Mouse (Mus musculus) frontal cortex, adult (tissue): ENCODE results near the gene Gpr155.
A peak's percentile ranks its signal among the peaks of the same experiment; 100 is the strongest.

Experiments
- ATAC-seq: cut with Nextera tagmentation; 2 replicates; pipeline ENCODE4 v1.9.2; 2017; ENCODE audit warnings: mild to moderate bottlenecking, moderate library complexity, mixed read lengths; ENCODE audit not compliant: low TSS enrichment

The Gpr155 gene

DNA sequence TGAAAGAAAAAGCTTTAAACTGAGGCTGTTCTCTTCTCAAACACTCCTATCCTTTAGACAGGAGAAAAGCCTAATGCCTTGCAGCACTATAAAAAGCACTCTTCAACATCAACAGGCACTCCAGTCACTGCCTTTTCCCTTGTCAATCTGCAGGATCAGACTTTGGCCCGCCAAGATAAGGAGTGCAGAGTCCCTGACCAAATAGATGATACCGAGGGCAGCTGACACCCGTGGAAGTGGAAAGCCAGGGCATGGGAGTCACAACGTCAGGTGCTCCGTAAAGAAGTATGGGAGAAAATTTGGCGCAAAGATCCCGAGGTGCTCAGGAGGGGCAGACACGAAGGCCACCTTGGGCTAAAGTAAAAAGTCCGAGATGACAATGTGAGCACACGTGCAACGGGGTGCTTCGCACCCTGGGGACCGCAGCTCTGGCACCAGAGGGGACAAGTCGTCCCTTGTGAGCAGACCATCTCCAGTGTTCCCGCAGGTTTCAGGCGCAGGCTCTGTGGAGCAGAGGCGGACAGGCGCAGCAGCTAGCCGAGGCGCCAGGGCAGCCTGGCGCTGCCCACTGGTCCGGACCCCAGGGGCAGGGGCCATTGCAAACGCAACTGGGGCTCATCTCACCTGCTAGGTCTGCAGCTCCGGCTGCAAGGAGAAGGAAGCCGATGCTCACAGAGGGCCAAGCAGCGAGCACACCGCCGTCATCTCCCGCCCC, 574 bp downstream of the Gpr155 start:
- ATAC-seq, result peak; percentile 51

DNA sequence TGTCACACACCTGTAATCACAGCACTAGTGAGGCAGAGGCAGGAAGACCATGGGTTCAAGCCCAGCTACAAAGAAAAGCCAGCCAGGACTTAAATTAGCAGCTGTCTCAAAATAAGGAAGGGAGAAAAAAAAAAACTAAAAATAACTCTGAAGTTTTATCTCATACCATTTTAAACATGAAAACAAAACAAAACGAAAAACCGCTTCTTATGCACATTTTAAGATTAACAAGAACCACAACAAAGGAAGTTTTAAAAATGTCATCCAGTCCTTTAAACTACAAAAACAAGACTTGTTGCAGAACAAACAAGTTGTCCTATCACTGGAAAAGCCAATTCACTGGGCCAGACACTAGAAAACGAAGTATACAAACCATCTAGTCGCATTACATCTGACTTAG, 1.2 kb downstream of the Gpr155 start:
- no peak for ATAC-seq

DNA sequence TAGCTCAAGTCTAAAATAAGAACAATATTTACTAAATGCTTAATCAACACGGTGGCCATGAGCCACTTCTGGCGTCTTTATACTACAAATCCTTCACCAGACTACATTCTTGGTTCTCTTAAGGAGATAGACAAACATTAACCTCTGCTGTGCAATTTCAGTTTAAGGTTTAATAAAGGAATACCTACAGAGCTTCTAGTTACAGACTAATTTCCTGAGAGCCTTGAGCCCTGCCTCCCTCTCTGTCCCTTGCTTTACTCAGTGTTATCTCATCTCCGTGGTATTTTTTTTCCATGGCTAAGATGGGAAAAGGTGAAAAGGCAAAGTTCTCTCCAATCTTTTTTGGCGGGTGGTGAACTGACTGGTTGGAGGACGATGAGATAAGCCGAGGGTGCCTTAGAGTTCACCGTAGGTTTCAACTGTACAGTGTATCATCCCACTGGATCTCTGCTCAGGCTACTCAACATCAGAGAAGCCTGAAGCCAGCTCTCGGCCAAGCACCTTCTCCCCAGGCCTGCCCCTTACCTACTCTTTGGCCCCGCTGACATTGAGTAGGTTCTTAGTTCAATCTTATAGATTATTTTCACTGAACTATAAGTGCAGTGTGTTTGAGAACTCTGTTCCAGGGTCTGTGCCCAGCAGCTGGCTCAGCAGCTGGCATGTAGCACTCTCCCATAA, 5.9 kb downstream of the Gpr155 start:
- ATAC-seq, result no peak

DNA sequence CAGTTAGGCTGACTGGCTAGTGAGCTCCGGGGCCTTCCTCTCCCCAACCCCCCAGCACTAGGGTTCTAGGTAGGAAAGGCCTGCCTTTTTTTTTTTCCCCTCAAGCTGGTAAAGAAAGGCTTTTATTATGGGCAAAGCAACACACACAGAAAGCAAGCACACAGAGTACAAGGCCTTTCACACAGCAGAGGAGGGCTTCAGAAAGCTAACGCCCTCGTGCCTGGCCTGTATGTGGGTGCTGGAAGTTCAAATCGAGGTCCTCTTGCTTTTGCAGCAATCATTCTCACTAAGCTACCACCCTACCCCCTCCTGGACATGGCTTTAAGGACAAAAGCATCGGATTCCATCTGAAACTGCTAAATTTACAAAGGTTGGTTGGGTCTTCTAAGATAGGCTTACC, 6.7 kb downstream of the Gpr155 start:
- ATAC-seq, result no peak

DNA sequence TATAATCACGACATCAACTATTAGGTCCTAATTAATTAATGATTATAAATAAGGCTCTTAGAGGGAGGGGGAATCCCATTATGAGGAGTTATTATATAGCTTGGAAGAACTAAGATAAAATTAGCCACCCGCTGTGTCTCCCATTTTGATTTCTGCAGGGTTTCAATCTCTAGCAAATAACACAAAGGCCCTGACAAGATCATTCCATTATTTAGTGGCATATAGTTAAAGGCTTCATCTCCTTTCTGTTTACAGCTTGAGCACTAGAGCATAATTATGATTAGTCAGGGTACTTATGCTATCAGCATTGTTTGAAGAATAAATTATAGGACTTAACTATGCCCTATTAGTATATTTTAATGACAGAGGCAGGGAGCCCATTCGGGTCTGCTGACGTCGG, 8.0 kb downstream of the Gpr155 start:
- ATAC-seq, result no peak

DNA sequence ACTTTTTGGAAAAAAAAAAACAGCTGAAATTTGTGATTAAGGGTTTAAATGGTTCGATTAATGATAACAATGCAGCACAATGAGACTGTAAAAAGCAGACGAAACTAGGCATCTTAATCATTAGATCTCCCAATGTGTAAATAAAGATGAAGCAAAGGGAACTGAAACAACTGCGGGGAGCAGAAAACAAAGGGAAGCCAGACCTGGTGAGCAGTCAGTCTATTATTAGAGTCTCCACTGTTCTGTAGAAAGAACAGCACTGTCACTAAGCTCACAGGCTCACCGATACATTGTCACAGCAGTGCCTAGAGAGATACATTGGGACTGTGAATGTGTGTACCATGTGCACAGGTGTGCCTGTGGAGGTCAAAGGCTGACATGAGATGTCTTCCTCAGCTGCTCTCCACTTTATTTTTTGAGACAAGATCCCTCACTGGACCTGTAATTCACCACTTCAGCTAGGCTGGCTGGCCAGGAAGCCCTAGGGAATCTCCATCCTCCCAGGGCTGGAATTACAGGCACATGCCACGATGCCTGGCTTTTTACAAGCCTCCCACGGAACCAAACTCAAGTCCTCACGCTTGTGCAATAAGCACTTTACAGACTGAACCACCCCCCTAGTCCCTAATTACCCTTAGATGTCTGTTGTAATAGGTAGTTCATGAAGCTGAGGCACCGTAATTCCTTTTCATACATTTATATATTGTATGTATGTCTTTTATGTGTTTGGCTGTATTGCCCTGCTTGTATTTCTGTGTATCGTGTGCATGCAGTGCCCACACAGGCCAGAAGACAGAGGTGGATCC, 14.6 kb downstream of the Gpr155 start:
- 0 out of 2 replicates have a peak, but pooled peaks have one; percentile 20 for ATAC-seq

DNA sequence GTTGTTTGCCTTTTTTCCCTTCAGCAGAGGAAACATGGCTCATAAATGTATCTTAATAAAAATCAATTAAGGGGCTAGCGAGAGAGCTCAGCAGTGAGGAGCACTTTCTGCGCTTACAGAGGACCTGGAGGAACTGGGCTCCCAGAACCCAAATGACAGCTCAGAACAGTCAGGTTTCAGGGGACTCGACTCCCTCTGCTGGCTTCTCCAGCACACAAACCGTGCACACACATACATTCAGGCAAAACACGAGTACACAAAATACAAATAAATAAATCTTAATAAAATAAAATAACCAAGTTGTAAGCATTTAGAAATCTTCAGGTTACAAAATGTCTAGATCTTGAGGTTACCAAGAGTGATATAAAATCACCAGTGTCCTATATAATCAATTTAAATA, 22.9 kb downstream of the Gpr155 start:
- no peak for ATAC-seq

DNA sequence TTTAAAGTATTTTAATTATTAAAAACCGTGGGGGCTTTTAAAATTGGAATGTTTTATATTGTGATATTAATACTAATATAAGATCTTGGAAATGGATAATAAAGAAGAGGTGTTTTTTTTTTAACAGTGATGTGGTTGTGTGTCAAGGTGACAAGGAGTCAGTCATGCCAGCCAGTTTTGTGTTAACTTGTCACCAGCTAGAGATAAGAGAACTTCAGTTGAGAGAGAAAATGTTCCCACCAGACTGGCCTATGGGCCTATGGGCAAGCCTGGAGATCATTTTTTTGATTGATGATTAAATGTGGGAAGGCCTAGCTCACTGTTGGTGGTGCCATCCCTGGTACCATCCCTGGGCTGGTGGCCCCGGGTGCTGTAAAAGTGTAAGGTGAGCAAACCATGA, 25.8 kb downstream of the Gpr155 start:
- no peak for ATAC-seq

DNA sequence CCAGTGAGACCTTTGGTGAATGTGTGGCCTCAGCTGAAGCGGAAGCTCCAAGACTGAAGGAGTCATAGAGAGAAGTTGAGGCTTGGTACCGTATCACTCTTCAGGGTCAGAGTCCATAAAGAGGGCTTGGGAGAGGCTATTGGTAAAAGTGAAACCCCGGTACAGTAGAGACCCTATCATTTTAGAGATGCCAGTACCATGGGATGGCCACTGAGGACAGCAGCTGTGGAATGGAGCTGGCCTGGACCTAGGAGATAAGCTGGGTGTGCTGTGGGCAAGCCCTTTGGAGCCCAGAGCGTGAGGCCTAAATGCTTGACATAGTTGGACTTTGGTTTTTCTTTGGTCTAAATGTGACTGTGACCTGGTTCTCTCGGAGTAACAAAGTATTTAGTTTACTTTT, 26.4 kb downstream of the Gpr155 start:
- no peak for ATAC-seq

DNA sequence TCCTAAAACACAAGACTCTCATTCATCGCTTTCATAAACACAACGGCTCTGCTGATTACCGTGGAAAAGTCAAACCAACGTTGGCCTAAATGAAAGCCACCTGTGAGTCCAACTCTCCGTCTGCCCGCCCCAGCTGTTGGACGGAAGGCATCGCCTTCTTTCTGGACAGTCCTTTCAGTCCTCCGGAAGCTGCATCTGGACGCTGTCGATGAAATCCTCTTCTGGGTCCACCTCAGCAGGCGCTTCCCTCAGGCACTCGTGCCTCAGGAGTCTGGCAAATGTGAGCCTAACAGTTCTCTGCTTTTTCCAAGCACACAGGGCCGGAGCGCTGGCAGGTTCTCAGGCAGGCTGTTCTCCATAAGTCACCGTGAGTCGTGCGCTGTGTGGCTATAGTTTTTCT, 29.4 kb downstream of the Gpr155 start:
- no peak for ATAC-seq

DNA sequence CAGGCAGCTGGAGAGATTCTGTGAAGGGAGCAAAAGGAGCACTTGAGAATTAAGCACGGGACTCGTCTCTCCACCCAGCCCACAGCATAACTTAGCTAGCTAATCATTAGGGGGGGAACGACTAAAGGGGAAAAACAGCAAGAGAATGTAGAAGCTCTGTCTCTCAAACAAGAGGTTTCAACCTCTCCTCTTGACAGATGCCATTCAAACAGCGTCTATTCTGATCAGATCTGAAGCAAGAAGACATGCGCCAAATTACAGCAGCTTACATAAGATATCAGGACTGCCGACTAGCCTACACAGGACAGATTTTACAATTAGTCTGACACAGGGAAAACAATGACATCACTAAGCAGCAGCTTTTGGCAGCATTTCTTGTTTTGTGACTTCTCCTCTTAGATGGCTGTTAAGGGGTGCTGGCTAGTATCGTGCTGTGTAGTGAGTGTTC, 34.4 kb downstream of the Gpr155 start:
- ATAC-seq, result peak; percentile 72

DNA sequence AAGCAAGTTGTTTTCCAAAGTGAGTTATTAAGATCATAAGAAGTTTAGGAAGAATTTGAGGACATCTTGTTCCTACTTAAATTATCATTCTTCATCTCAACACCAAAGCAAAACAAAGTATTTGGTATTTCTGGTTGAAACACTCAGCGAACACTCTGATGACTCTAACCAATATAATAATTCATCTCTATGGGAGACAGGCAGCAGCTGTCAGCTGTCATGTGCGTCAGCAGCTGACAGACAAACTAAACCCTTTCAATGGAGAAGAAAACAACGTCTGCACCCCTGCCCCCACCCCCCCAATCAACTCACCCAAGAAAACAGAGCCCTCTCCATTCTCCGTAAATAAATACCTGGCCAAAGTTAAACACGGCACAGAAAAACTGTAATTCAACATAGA, 34.9 kb downstream of the Gpr155 start:
- no peak for ATAC-seq

DNA sequence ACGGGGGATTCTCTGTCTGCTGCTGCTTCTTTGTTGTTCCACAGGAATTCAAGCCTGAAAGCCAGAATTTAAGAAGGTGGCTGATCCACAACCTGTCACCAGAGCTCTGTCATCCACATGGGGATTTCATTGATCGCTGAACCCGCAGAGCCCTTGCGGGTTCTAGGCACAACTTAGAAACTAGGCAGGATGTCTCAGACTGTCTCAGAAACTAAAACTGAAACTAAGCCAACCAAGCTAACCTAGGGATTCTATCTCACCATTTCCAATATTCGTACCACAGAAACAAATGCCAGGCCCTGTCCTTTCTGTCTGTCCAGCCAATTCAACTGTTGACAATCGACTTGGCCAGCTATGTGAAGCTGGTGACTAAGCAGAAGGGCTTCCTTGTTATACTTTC, 38.2 kb downstream of the Gpr155 start:
- no peak for ATAC-seq

DNA sequence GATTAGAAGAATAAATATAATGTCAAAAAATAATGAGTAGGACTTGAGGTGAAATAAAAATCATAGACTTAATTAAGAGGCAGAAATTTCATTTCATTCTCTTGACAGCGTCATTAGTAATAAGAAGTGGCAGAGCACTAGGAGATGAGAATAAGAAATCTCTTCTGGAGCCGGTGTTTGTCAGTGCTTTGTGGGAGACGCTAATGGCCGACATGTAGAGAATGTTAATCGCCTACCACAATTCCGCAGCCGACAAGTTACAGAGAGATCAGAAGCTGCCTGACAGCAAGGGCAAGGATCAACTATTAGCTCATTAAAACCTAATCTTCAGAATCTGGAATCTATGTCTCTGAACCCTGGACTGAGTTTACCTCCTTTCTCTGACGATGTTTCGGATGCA, 38.6 kb downstream of the Gpr155 start:
- no peak for ATAC-seq

DNA sequence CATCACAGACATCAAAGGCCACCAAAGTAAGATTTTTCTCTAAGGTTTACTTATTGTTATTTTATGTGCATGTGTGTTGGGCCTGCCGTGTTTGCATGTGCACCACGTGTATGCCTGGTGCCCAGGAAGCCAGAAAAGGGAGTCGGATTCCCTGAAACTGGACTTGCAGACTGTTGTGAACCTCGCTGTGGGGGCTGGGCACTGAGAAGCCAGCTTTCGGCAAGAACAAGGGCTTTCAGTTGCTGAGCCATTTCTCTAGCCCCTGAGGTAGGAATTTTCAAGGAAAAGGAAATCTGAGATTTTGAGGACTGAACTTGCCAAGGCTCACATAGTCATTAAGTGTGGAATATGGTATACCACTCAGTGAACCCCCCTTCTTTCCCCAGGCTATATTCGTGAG, 39.2 kb downstream of the Gpr155 start:
- ATAC-seq, result 0 out of 2 replicates have a peak, but pooled peaks have one; percentile 5

DNA sequence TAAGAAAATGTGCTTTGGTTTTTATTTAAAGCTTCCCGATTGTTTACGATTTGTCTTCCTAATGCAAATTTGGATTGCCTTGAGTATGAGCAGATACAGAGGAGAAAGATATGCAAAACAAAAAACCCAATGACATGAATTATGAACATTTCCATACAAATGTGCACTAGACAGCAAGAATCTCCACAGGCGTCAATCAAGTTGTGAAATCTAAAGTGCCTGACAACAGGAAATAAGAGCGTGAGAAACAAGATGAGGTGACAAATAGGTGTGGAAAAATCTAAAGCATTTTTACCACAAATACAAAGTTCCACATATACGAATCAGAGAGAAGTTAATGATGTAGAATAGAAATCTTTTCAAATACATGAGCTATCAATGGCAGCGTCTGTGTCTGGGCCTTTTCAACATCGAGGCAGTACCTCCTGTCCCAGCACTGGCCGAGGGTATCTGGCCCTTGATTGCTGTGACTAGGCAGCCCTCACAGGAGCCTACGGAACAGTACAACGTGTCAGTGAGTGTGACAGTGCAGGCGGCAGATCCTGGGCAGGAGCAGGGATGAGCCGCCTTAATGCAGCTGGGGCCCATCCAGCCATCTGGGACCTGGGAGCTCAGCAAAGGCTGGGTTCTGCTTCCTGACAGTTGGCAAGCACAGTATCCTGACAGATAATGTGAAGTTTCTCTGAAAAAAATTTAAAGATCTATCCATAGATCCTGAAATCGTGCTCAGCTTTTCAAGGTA, 39.9 kb downstream of the Gpr155 start:
- ATAC-seq, result peak; percentile 87

DNA sequence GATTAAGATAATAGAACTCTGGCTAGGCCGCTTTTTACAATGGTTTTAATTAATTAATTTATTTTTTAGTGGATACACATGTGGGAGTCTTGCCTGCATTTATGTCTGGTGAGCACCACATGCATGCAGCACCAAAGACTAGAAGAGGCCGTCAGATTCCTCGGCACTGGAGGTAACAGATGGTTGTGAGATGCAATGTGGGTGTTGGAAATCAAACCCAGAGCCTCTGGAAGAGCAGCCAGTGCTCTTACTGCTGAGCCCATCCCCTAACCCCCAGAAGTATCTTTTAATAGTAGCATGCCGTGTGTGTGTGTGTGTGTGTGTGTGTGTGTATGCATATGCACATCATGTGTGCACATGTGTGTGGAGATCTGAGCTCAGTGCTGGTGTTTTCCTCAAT, 41.2 kb downstream of the Gpr155 start:
- peak; percentile 89 for ATAC-seq

DNA sequence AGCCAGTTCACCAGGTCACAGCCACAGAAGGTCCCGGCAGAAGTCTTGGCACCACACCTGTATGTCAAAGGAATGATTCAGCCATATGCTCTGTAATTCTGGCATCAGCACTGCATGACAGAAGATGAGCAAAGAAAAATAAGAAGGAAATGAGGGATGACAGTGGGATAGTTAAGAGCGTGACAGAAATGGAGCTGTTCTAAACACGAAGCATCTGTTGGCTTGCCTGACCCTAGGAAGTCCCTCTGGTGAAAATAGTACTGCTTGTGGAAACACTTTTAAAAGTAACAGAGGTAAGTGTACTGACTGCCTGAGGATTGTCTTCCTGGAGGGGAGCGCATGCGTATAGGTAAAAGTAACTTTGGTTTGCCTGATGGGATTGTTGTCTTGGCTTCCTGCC, 42.7 kb downstream of the Gpr155 start:
- no peak for ATAC-seq

DNA sequence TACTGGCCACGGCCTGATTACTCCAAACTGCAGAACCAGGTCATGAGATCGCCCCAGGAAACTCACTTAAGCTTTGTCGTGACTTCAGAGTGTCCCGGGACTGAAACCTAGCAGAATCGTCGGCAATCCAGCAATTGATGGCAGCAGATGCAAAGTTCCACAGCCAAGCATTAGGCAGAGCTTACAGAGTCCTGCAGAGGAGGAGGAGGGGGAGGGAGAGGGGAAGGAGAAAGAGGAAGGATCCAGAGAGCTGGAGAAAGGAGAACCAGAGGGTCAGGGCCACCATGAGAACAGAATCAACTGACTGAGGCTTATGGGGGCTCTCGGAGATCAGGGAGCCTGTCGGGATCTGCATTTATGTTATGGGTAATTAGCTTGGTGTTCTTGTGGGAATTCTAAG, 48.0 kb downstream of the Gpr155 start:
- no peak for ATAC-seq

DNA sequence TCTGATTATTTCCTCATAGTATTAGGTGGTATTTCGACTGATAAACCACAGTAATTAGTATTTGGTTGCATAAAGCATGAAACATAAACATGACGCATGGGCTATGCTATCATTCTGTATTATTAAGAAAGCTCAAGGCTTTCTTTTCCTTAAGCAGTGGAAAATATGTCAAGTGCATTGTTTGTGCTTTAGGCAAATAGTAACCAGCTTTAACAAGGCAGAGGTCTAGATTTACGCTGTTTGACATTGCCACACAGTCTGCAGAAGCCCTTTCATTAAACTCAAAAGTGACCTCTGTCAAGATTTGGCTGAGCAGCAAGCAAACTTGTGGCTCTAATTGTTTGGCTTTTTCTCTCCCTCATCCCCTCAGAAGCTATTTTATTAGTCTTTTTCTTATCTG, 50.4 kb downstream of the Gpr155 start:
- ATAC-seq, result no peak

DNA sequence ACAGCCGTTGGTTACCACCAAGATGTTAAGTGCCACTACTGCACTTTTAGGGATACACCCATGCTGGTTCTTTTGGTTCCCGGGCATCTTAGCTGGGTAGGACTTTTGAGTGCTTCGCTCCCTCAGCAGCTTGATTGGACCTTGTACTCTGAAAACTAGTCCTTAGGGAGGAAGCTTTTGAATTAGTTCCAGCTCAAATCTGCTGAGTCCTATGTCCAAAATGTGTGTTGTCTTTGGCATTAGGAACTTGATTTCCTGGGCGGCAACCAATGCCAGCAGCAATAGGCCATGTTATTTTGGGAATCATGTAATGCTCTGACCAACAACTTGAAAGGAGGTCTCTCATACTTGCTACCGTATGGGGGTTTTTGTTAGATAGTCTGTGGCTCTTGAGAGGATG, 60.5 kb downstream of the Gpr155 start:
- ATAC-seq, result no peak

DNA sequence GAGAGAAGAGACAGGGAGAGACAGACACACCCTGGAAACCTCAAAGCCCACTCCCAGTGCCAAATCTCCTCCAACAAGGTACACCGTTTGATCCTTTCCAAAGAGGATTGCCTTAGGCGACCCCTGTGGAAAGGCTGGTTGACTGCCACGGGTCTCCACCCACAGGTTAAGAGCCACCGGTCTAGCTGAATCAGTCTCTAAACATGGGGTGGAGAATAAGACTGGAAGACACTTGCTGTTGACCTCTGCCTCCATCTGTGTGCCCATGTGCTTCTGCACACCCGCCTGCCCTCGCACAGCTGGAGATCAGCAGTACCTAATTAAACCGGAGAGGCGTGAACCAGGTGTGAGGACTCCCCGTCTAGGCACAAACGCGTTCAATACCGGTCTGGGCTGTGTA, 63.4 kb downstream of the Gpr155 start:
- no peak for ATAC-seq
